Mouse (Mus musculus): Measurements from ENCODE around the gene Pias1.

DNA sequence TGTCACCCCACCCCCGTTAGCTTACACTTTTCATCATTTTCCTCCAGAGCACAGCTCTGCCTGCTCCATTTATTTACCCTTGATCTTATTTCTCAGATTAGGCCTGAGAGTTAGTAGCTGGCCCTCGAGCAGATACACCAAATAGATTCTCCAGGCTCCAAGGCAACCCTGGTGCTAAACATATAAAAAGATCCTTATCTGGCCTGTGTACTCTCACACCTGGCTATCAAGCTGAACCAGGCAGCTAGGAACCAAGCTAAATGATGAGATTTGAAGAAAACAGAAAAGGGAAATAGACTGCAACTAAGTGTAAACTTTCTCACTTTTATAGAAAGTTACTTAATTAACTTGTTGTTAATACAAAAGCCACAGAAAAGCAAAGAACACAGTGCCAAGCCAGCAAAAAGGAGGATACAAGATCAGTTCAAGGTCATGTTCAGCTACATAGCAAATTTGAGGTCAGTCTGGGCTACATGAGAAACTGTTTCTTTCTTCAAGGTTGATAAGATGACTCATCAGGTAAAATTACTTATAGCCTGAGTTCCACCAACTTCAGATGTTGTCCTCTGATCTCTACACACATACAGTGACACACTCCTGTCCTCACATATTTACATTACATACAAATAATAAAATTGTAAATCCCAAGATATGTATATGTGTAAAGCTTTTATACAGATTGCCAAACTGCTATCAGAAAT, 52.9 kb downstream of the Pias1 start:
- no peak for TF ChIP-seq ZC3H11A (IDR thresholded peaks at IDR 0.05; ENCODE audit: borderline replicate concordance, low read depth, low read length)
- TF ChIP-seq MAFK (IDR thresholded peaks at IDR 0.05; ENCODE audit: insufficient read depth, low read depth, low read length), result no peak
- TF ChIP-seq HCFC1 (IDR thresholded peaks at IDR 0.05; ENCODE audit: borderline replicate concordance, insufficient read depth, low read length), result no peak
- TF ChIP-seq ZNF384 (IDR thresholded peaks at IDR 0.05; ENCODE audit: low read depth, low read length), result no peak
- no peak for TF ChIP-seq CHD2 (IDR thresholded peaks at IDR 0.05; ENCODE audit: low read depth, low read length)
